Mouse (Mus musculus): ENCODE data around the gene Pnpla6.
A peak's percentile ranks its signal among the peaks of the same experiment; 100 is the strongest.

- TF ChIP-seq CTCF (IDR thresholded peaks at IDR 0.05; ENCODE audit: control insufficient read depth, insufficient read depth, insufficient replicate concordance, low read depth, low read length): no peak
- peak; percentile 30; the same call in 1 of the 2 replicates for TF ChIP-seq POLR2A (IDR thresholded peaks at IDR 0.05; ENCODE audit: control insufficient read depth, low read depth, low read length)
Observed at GRCm38 (mm10) chr8:3516450-3517116, 1.4 kb downstream of the Pnpla6 start.
